Mouse (Mus musculus): ENCODE measurements at regions not wholly inside any gene's neighbourhood (a gene's known extent, or its start where the extent isn't known, plus 50 kb on each side); places are given as distances from the start of the nearest gene placed in this dataset.

- TF ChIP-seq CTCF (IDR thresholded peaks at IDR 0.05; ENCODE audit: low read depth) (no peak), EP300 (IDR thresholded peaks at IDR 0.05; ENCODE audit: low read depth) (no peak)
Measured at GRCm38 (mm10) chr12:12180986-12181385, 81.0 kb upstream of the Fam49a start.

All from liver, postnatal 0 days (tissue).